Mouse (Mus musculus): ENCODE measurements around the gene S1pr2.
"Not testable (repeated sequence)": the region's sequence is repeated elsewhere in the genome, so short reads cannot be mapped to it uniquely, and the experiment has no call there.

S1pr2 gene

DNA sequence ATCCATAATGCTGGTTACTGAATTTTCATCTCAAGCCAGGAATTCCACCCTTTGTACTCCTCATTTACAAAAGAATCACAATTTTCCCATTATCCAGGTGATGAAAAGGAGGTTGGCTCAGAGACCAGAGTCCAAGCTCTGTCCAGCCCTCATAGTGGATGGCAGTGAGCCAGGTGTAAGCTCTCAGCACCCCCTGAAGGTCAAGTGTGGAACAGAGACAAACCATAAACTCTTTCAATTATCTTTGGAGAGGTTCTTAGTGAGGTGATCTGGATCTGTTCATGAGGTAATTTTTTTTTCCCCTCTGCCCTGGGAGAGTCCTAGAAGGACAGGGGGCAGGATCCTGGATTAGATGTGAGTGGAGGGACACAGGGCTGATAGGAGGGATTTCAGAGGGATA is 24.2 kb upstream of the S1pr2 start:
- DNase-seq (ENCODE audit: low spot score), result peak; percentile 56

GRCm38 (mm10) chr9:20998337-20998736 is 21.8 kb upstream of the S1pr2 start:
- not testable (repeated sequence) for DNase-seq (ENCODE audit: low spot score)

DNA sequence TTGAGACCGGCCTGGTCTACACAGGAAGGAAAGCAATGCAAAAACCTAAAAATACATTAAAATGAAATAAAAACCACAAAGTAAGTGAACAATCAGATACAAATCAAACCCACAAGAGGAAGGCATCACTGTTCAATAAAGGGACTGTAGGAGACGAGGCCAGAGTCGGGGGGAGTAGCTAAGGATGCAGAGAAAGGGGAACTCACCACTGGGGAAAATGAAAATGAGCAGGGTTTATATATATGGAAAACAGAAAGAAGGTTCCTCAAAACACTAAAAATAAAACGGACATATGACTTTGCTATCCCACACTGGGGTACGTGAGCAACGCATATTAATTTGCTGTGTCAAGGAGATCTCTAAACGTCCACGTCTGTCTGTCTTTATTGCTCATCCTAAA is 20.5 kb upstream of the S1pr2 start:
- no peak for DNase-seq (ENCODE audit: low spot score)

DNA sequence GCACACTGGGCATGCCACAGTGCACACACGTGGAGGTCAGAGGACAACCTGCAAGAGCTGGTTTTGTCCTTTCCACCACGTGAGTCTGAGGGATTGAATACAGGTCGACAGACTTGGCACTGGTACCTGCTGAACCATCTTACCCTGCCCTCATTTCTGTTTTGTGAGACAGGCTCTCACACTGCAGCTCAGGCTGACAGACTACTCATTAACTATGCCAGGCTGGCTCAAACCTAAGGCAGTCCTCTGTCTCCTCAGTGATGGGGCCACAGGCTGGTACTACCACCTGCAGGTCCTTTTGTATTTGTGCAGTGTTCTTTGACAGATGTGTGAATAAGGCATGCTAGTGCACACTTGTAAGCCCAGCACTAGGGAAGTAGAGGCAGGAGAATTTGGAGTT is 18.5 kb upstream of the S1pr2 start:
- no peak for DNase-seq (ENCODE audit: low spot score)

DNA sequence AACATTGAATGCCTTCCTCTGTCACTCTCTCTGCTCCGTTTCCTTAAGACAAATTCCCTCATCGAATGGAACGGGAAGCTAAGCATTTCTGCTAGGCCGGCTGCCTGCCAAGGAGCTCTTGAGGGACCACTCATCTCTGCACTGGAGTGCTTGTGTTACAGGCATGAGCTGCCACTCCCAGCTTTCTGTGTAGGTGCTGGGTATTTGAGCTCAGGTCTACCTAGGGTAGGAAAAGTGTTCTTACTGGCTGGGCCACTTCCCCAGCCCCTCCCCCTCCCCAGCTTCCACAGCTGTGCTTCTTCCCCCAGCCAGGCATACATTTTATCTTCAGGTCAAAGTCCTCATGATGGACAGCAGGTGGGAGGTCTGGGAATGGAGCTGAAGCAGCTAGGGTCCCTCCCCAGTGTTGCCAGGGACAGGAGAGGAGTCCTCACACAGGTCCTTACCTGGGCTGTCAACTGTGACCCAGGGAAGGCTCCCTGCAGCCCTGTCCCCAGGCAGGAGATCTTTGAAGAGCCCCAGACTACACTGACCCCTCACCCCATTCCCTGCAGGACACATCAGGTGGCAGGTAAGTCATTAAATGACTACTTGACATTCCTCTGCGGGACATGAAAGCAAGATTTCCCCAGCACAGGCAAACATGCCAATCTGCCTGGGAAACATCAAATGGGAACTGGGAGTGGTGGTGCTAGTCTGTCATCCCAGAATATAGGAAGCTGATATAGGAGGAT is 16.8 kb upstream of the S1pr2 start:
- DNase-seq (ENCODE audit: low spot score), result no peak

- no peak for DNase-seq (ENCODE audit: low spot score)
Observed at GRCm38 (mm10) chr9:20991587-20991986, 15.0 kb upstream of the S1pr2 start.

- peak; percentile 55 for DNase-seq (ENCODE audit: low spot score)
Observed at GRCm38 (mm10) chr9:20990861-20991260, 14.3 kb upstream of the S1pr2 start.

DNA sequence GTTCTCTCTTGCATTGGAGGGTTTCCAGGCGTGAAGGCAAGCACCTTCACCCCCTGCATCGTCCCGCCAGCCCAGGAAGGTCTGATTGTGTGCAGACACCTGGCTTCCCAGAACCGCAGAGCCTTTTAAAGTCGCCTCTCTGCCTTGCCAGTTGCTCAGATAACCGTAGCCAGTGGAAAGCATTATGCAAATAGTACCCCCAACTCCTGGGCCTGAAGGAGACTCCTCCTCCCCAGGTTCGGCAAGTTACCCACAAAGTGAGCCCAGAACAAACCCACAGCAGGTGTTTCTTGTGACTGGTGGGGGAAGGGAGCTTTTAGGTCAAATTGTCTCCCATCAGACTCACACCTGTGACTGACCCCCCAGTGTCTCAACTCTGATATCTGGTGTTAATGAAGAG is 11.4 kb upstream of the S1pr2 start:
- no peak for DNase-seq (ENCODE audit: low spot score)

DNA sequence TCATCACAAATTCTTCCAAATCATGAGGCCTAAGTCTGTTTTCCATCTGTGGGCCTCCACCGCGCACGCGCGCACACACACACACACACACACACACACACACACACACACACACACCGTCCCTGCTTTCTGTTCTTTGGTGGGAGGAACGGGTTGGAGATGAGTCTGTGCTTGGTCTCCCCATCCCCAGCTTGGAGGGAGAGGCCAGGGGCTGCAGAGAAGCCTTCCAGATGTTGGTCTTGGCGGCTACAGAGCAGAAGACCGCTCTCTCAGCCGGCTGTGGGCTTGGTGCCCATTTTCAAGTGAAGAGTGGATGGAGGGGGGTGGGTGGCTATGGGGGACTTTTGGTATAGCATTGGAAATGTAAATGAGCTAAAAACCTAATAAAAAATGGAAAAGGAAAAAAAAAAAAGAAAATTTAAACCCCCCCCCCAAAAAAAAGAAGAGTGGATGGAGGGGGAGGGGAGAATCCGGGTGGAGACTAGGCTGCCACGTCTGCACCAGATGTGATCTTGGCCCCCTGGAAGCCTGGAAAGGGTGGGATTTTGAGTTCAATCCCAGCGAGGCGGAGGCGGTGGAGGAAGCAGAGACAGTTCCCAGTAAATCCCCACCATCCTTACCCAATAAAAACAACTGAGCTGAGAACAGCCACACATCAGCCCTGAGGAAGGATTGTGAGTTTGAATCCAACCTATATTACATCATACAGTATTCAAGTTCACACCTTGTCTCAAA is 10.5 kb upstream of the S1pr2 start:
- DNase-seq (ENCODE audit: low spot score), result no peak

DNA sequence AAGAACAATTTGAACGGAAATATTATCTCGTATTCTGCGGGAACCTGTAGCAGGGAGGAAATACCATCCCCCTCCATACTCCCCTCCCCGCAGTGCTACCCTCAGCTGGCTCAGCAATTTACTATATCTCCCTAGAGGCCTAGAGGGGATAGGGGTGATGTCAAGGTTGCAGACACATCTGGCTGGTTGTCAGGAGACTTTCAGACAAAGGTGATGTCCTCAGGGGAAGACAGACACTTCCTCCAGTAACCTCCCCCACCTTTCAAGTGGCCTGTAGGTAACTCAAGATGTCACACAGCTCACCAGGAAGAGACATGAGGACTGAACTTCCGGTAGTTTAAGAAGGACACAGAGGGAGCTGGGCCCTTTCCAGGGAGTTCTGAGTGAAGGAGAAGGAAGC is 6.6 kb upstream of the S1pr2 start:
- DNase-seq (ENCODE audit: low spot score), result no peak

DNA sequence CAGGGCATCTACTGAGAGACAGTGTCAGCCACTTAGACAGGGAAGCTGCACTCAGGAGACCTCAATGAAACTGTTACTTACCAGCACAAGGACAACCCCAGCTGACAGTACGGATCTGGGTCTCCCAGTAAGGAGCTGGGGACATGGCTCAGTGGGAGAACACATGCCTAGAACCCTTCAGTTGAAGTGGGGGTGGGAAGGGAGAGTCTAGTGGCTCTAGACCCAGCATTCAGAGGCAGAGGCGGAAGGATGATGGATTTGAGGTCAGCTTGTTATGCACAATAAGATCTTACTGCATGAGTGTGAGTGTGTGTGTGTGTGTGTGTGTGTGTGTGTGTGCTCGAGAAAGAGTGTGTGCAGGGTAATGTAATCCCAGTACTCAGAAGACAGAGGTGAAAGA is 5.6 kb upstream of the S1pr2 start:
- no peak for DNase-seq (ENCODE audit: low spot score)

GRCm38 (mm10) chr9:20979769-20980168 is 3.2 kb upstream of the S1pr2 start:
- no peak for DNase-seq (ENCODE audit: low spot score)

DNA sequence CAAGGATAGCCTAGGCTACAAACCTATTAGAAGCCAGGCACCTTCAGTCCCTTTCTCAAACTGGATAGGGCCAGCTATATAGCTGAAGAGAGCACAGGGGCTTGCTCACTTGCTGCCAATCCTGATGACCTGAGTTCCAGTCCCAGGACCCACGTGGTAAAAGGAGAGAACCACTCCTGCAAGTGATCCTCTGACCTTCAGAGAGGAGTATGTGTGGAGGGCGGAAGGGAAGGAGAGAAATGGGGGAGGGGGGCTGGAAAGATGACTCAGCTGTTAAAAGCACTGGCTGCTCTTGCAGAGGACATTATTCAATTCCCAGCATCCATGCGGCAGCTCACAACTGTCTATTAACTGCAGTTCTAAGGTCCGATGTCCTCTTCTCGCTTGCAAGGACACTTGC is 2.6 kb upstream of the S1pr2 start:
- DNase-seq (ENCODE audit: low spot score), result no peak

DNA sequence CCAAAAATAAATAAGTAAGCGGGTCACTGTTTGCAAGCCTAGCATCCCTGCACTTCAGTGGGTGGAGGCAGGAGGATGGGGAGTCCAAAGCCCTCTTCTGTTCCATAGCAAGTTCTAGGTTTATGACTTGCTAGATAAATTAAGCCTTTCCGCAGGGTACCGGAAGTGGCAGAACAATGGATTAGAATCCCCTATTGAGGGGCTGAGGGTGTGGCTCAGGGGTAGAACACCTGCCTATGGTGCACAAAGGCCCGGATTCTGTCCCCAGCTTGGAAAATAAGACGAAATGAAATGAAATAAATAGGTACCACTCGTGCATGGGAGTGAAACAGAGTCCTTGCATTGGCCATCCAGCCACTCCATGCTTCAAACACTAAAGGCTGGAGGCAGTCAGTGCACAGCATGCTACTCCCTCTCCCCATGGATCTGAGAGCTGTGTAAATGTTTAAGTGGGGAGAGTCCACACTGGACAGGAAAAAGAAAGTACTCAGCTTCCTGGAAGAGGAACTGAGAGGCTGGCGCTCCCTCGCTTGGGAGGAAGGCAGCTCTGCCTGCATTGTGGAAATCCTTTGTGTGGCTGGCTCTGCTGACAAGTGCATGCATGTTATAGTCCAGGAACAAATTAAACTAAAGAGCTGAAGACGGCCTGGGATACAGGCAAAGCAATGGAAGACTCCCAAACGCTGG is 2.0 kb upstream of the S1pr2 start:
- no peak for DNase-seq (ENCODE audit: low spot score)

GRCm38 (mm10) chr9:20976961-20977689 is 544 bp upstream of the S1pr2 start:
- DNase-seq (ENCODE audit: low spot score), result peak; percentile 66

GRCm38 (mm10) chr9:20975431-20976215 is 958 bp downstream of the S1pr2 start:
- DNase-seq (ENCODE audit: low spot score), result peak; percentile 77

DNA sequence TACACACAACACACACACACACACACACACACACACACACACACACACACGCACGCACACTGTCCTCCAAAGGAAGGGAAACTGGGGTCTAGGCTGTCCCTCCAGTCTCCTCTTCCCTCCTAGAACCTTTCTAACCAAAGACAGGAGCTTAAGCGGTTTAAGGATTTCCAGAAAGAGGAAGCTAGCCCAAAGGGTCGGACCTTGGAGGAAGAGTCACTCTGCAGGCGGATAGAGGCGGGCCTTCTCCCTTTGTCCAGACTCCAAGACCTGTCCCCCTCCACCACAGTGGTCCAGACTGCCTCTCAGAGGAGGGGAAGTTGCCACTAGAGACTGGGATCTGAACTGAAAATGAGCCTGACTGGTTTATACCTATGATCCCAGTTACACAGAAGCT is 2.9 kb downstream of the S1pr2 start:
- DNase-seq (ENCODE audit: low spot score), result peak; percentile 39

GRCm38 (mm10) chr9:20973001-20973681 is 3.4 kb downstream of the S1pr2 start:
- DNase-seq (ENCODE audit: low spot score), result no peak

DNA sequence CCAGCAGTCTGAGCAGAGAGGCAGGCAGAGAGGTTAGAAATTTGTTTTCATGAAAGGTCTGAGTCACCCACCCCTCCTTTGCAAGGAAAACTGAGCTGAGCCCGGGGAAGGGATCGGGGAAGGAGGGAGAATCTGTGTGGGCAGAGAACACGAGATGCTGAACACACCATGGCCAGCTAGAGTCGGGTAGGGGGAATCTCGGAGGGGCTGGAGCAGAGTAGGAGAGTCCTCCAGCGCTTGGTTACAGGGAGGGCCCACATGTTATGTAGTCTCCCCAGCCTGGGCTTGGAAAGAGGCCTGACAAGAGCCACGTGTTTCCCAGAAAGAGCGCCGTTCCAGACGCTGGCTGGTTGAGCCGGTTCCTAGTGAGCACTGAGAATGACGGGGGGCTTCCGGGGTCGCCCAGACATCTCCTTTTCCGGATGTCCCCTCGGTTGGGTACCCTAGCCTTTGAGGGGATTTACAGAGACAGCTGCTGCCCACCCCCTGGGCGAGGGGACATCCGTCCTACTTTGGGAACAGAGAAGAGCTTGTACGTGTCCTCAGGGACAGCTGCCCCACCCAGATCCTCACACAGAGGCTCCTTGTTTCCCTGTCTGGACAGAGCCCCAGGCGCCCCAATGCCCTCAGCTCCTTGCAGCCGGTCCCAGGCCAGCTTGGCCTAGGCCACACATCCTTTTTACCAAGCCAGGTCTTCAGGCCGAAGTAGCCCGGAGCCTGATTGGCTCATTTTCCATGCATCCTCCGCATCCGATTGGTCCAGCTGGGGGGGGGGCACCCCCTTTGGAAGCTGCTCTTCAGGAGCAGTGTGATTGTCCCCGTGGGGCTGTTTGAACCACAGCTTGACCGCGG is 4.2 kb downstream of the S1pr2 start:
- DNase-seq (ENCODE audit: low spot score), result peak; percentile 69

DNA sequence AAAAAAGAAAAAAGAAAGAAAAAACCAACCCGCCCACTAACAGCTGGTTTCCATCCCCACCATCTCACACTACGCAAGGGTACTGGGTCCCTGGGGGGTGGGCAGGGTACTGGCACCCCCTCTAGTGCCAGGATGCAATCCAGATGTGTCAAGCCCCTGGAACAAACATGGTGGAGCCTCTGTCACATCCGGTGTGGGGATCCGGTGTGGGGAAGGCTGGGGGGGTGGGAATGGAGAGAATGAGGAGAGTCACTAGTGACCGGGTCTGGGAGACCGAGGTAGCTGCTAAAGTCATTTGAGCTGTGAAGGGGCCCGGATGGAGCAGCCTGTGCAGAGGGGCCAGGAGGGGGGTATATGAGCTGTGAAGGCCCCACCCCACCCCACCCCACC is 4.8 kb downstream of the S1pr2 start:
- DNase-seq (ENCODE audit: low spot score), result peak; percentile 40
